Mouse (Mus musculus) cortical plate, adult 2 months (tissue): Measurements from ENCODE around the gene Alkbh6.

Experiments used
- CTCF ChIP-seq: fragments of 200-500 bp; IDR thresholded peaks from 2 replicates; pipeline ENCODE4 v1.5.1; 2011; ENCODE audit warnings: mild to moderate bottlenecking, control low read depth, low read length; ENCODE audit not compliant: insufficient read depth; ENCODE audit errors: extremely low read depth
- POLR2A ChIP-seq: fragments of 200-500 bp; IDR thresholded peaks from 2 replicates; pipeline ENCODE4 v1.6.1; 2011; ENCODE audit warnings: mild to moderate bottlenecking, low read length, control low read depth; ENCODE audit not compliant: insufficient read depth; ENCODE audit errors: extremely low read depth

- TF ChIP-seq CTCF (no peak), POLR2A (no peak)
These were observed 17.9 kb downstream of the Alkbh6 start for GRCm38 (mm10) chr7:30326427-30326826.
